Mouse (Mus musculus): ENCODE data around the gene Abhd10.
A peak's percentile ranks its signal among the peaks of the same experiment; 100 is the strongest.

Gene Abhd10

GRCm38 (mm10) chr16:45724742-45725102 is 18.0 kb downstream of the Abhd10 start:
- no peak for DNase-seq (ENCODE audit: low read depth)

GRCm38 (mm10) chr16:45724061-45724741 is 18.6 kb downstream of the Abhd10 start, which contains the start of gene Tagln3:
Gene Tagln3, minus strand, starts transcription at chr16:45724608.
- peak; percentile 28 for DNase-seq (ENCODE audit: low read depth)

- no peak for DNase-seq (ENCODE audit: low read depth)
Observed at GRCm38 (mm10) chr16:45723172-45723901, 19.4 kb downstream of the Abhd10 start.

- no peak for DNase-seq (ENCODE audit: low read depth)
Observed at GRCm38 (mm10) chr16:45722460-45722951, 20.2 kb downstream of the Abhd10 start.

- DNase-seq (ENCODE audit: low read depth): no peak
Observed at GRCm38 (mm10) chr16:45720022-45720630, 22.6 kb downstream of the Abhd10 start.

GRCm38 (mm10) chr16:45718296-45718695 is 24.5 kb downstream of the Abhd10 start:
- DNase-seq (ENCODE audit: low read depth): no peak

- DNase-seq (ENCODE audit: low read depth): no peak
Observed at GRCm38 (mm10) chr16:45714489-45715150, 28.1 kb downstream of the Abhd10 start.

GRCm38 (mm10) chr16:45713878-45714277 is 28.9 kb downstream of the Abhd10 start:
- no peak for DNase-seq (ENCODE audit: low read depth)

- DNase-seq (ENCODE audit: low read depth): no peak
Observed at GRCm38 (mm10) chr16:45713261-45713660, 29.5 kb downstream of the Abhd10 start.

- no peak for DNase-seq (ENCODE audit: low read depth)
Observed at GRCm38 (mm10) chr16:45711263-45711662, 31.5 kb downstream of the Abhd10 start.

- no peak for DNase-seq (ENCODE audit: low read depth)
Observed at GRCm38 (mm10) chr16:45699301-45699700, 43.5 kb downstream of the Abhd10 start.

- DNase-seq (ENCODE audit: low read depth): no peak
Observed at GRCm38 (mm10) chr16:45697996-45698395, 44.8 kb downstream of the Abhd10 start.

GRCm38 (mm10) chr16:45695445-45696160 is 47.2 kb downstream of the Abhd10 start:
- no peak for DNase-seq (ENCODE audit: low read depth)

GRCm38 (mm10) chr16:45693558-45693957 is 49.2 kb downstream of the Abhd10 start, which contains the start of gene Tmprss7:
Gene Tmprss7, minus strand, starts transcription at chr16:45693658.
- DNase-seq (ENCODE audit: low read depth): no peak

- no peak for DNase-seq (ENCODE audit: low read depth)
Observed at GRCm38 (mm10) chr16:45692851-45693250, 49.9 kb downstream of the Abhd10 start.

GRCm38 (mm10) chr16:45690178-45690577 is 52.6 kb downstream of the Abhd10 start:
- peak; percentile 84 for DNase-seq (ENCODE audit: low read depth)

- no peak for DNase-seq (ENCODE audit: low read depth)
Observed at GRCm38 (mm10) chr16:45686833-45687232, 55.9 kb downstream of the Abhd10 start.

GRCm38 (mm10) chr16:45685295-45685694 is 57.5 kb downstream of the Abhd10 start:
- DNase-seq (ENCODE audit: low read depth): no peak

GRCm38 (mm10) chr16:45684815-45685214 is 57.9 kb downstream of the Abhd10 start:
- DNase-seq (ENCODE audit: low read depth): peak; percentile 62
